Mouse (Mus musculus) stomach, postnatal 0 days (tissue): Measurements from ENCODE around the gene Atp5c1.

Experiments used
- CTCF ChIP-seq: IDR thresholded peaks from 2 replicates; pipeline ENCODE4 v1.5.1; 2016; ENCODE audit warnings: antibody characterized with exemption, low read depth, mild to moderate bottlenecking, moderate library complexity
- EP300 ChIP-seq: optimal IDR thresholded peaks from 2 replicates; pipeline ENCODE3; 2016; ENCODE audit warnings: antibody characterized with exemption

- TF ChIP-seq CTCF (peak; percentile 93), EP300 (no peak)
These were observed 69.9 kb downstream of the Atp5c1 start for GRCm38 (mm10) chr2:10010263-10010909.
